Mouse (Mus musculus) ES-CJ7 (cell line): ENCODE results near the gene Hils1.

ENCODE experiments used
- DNase-seq: peaks from one replicate; pipeline ENCODE4 v3.0.0; 2011; ENCODE audit warnings: low read depth, low spot score

The Hils1 gene

GRCm38 (mm10) chr11:94988780-94989561, 21.6 kb downstream of the Hils1 start:
- DNase-seq, result peak; percentile 48

- peak; percentile 92 for DNase-seq
These were observed 22.2 kb downstream of the Hils1 start for GRCm38 (mm10) chr11:94989562-94990017.

- no peak for DNase-seq
These were observed 22.8 kb downstream of the Hils1 start for GRCm38 (mm10) chr11:94990102-94990748.

GRCm38 (mm10) chr11:94990749-94991577, 23.6 kb downstream of the Hils1 start, which contains the start of gene Ppp1r9b:
Gene Ppp1r9b (plus strand): TSS chr11:94991035.
- peak; percentile 87 for DNase-seq

- no peak for DNase-seq
These were observed 24.5 kb downstream of the Hils1 start for GRCm38 (mm10) chr11:94991641-94992479.

GRCm38 (mm10) chr11:94992480-94992753, 25.0 kb downstream of the Hils1 start:
- no peak for DNase-seq

- peak; percentile 90 for DNase-seq
These were observed 25.6 kb downstream of the Hils1 start for GRCm38 (mm10) chr11:94992754-94993606.

GRCm38 (mm10) chr11:94994208-94994814, 26.9 kb downstream of the Hils1 start:
- DNase-seq, result no peak

- no peak for DNase-seq
These were observed 27.8 kb downstream of the Hils1 start for GRCm38 (mm10) chr11:94994947-94995772.

- DNase-seq, result no peak
These were observed 28.7 kb downstream of the Hils1 start for GRCm38 (mm10) chr11:94996101-94996500.

GRCm38 (mm10) chr11:94996984-94997383, 29.6 kb downstream of the Hils1 start:
- no peak for DNase-seq

GRCm38 (mm10) chr11:94997596-94997995, 30.2 kb downstream of the Hils1 start:
- DNase-seq, result no peak

- no peak for DNase-seq
These were observed 30.7 kb downstream of the Hils1 start for GRCm38 (mm10) chr11:94998041-94998531.

GRCm38 (mm10) chr11:95000128-95000527, 32.7 kb downstream of the Hils1 start:
- DNase-seq, result no peak

GRCm38 (mm10) chr11:95000548-95000947, 33.2 kb downstream of the Hils1 start:
- no peak for DNase-seq

GRCm38 (mm10) chr11:95001058-95001457, 33.7 kb downstream of the Hils1 start:
- peak; percentile 86 for DNase-seq

GRCm38 (mm10) chr11:95001584-95002347, 34.4 kb downstream of the Hils1 start:
- DNase-seq, result no peak

GRCm38 (mm10) chr11:95002705-95003104, 35.3 kb downstream of the Hils1 start:
- DNase-seq, result no peak
